Mouse (Mus musculus) sigmoid colon, adult 10 weeks (tissue): Measurements from ENCODE around the gene 2310046K23Rik. TPM values are rescaled to one million over a fixed set of nuclear protein-coding genes. Genes with fewer than 3 reads are reported as not detected.

Source experiments
- polyA plus RNA-seq: library from polyadenylated mRNA; stranded (reverse); fragments of 350-450 nt; fragmentation: Illumina TruSeq; extraction: RNeasy Lipid Tissue Mini Kit (QIAGEN cat#74804); gene quantifications from one replicate; pipeline ENCODE4 v1.2.3, GENCODE M21; 2014; ENCODE audit warnings: low read depth, low replicate concordance

Gene 2310046K23Rik
- not detected for polyA plus RNA-seq

DNA sequence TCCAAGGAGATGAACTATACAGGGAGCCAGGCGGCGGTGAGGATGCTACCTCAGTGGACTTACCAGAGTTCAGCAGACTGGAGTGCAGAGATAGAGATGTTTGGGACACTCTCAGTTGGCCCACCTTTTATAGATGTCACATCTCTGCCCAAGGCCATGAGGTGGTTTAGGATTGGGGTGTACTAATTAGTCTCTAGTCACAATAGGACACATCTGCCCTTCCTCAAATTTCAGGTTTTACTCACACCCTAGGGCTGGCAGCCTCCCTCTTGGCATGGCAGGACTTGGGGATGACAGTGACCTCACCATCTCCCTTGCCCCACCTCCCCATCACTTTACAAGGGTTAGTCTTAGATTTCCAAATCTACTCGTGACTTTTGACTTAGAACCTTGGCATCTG, at the start of gene 2310046K23Rik:
TSS of gene 2310046K23Rik (minus strand) at position 101 of the 400 bp plus-strand sequence.

DNA sequence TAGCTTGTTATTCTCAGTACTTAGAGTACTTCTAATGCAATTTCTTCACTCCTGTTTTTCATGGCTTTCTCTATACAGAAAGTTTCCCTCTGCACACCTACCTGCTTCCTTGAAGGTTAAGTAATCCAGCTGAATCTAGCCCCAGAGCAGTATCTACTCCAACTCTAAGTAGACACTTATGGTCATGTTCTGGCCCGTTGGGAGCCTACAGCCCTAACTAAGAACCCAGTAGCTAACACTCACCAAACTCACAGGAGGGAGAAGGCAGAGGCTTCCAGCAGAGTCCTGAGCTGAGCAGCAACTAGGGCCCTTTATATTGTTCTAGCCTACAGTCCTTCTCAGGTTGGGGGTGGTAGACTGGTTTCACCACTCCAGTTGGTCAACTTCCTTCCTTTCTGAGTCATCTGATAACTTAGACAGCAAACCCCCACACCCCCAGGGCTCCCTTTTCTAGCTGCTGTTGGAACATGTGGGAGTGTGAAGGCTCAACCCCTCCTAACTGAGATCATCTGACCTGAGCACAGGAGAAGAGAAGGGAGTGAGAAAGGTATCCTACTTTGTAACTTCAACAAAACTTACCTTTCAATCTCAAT, 39.2 kb upstream of the 2310046K23Rik start, which contains the start of gene Ivl:
TSS of gene Ivl (minus strand) at position 287 of the 593 bp plus-strand sequence.

DNA sequence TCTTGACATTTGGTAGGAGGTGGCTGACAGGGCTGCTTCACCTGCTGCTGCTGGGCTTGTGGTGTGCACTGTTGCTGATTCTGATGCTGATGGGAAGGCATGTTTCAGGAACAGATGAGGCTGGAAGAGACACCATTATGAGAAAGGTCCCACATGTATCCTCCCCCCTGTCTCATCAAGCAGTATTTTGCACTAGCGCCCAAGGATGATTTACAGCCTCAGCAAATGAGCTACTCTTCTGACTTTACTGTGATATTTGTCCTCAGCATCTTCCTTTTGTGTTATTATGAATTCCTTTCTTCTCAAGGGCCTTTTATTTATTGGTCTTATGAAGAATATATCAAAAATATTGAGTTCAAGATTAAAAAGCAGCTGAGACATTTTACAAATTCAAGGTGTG, 33.9 kb downstream of the 2310046K23Rik start, which contains the start of gene Sprr4:
TSS of gene Sprr4 (minus strand) at position 101 of the 400 bp plus-strand sequence.

DNA sequence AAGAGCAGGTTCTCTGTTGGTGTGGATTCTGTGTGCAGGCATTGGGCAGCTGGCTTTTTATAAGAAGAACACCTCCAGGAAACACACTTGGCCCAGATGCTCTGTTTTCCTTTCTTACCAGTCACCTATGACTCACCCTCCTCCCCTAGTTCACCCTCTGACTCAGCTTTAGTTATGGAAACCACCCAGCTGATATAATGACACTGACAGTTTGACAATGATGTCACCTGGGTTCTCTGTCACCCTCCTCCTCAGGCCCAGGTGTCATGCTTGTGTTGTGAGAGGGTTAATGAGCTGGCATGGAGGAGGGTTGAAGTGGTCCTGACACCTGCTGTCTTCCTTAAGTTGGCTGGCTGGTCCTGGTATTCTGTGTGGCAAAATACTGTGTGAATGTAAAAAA, 48.4 kb downstream of the 2310046K23Rik start, which contains the start of gene Sprr1a:
TSS of gene Sprr1a (minus strand) at position 33 of the 400 bp plus-strand sequence.

Other genes with a start within 250 kb of the 2310046K23Rik start
- 333 TPM for gene Sprr2a3, start 249.1 kb downstream of the 2310046K23Rik start, polyA plus RNA-seq
- gene Sprr2b, start 217.9 kb downstream of the 2310046K23Rik start, polyA plus RNA-seq: not detected
- gene Sprr2d, start 195.4 kb downstream of the 2310046K23Rik start, polyA plus RNA-seq: not detected
- not detected for gene Sprr2e, start 182.4 kb downstream of the 2310046K23Rik start, polyA plus RNA-seq
- not detected for gene Sprr2f, start 169.3 kb downstream of the 2310046K23Rik start, polyA plus RNA-seq
- not detected for gene Sprr2h, start 148.8 kb downstream of the 2310046K23Rik start, polyA plus RNA-seq
- not detected for gene Sprr2i, start 126.5 kb downstream of the 2310046K23Rik start, polyA plus RNA-seq
- gene Sprr2j-ps, start 116.4 kb downstream of the 2310046K23Rik start, polyA plus RNA-seq: not detected
- 5.2 TPM for gene Gm9774, start 105.1 kb downstream of the 2310046K23Rik start, polyA plus RNA-seq
- gene Sprr2k, start 101.9 kb downstream of the 2310046K23Rik start, polyA plus RNA-seq: not detected
- not detected for gene Sprr1b, start 95.7 kb downstream of the 2310046K23Rik start, polyA plus RNA-seq
- gene Sprr3, start 75.8 kb downstream of the 2310046K23Rik start, polyA plus RNA-seq: not detected
- gene Sprr1a, start 48.6 kb downstream of the 2310046K23Rik start, polyA plus RNA-seq: 5.8 TPM
- gene Sprr4, start 34.0 kb downstream of the 2310046K23Rik start, polyA plus RNA-seq: not detected
- not detected for gene Ivl, start 39.2 kb upstream of the 2310046K23Rik start, polyA plus RNA-seq
- gene Smcp, start 54.5 kb upstream of the 2310046K23Rik start, polyA plus RNA-seq: not detected
- not detected for gene 2210017I01Rik, start 73.0 kb upstream of the 2310046K23Rik start, polyA plus RNA-seq
- not detected for gene Lce6a, start 87.1 kb upstream of the 2310046K23Rik start, polyA plus RNA-seq
- not detected for gene Lce1a1, start 113.8 kb upstream of the 2310046K23Rik start, polyA plus RNA-seq
- not detected for gene Lce1b, start 122.4 kb upstream of the 2310046K23Rik start, polyA plus RNA-seq
- not detected for gene Lce1a2, start 135.8 kb upstream of the 2310046K23Rik start, polyA plus RNA-seq
- gene Lce1c, start 144.7 kb upstream of the 2310046K23Rik start, polyA plus RNA-seq: not detected
- gene Lce1d, start 152.7 kb upstream of the 2310046K23Rik start, polyA plus RNA-seq: not detected
- not detected for gene Lce1e, start 174.6 kb upstream of the 2310046K23Rik start, polyA plus RNA-seq
- gene Lce1f, start 185.8 kb upstream of the 2310046K23Rik start, polyA plus RNA-seq: not detected
- not detected for gene Gm38119, start 204.6 kb upstream of the 2310046K23Rik start, polyA plus RNA-seq
- gene Lce1g, start 217.8 kb upstream of the 2310046K23Rik start, polyA plus RNA-seq: not detected
- not detected for gene Lce1h, start 230.6 kb upstream of the 2310046K23Rik start, polyA plus RNA-seq
- not detected for gene Lce1i, start 244.4 kb upstream of the 2310046K23Rik start, polyA plus RNA-seq